Mouse (Mus musculus): ENCODE results near the gene Smarca4.
"Not testable (repeated sequence)": the region's sequence is repeated elsewhere in the genome, so short reads cannot be mapped to it uniquely, and the experiment has no call there.

The Smarca4 gene

DNA sequence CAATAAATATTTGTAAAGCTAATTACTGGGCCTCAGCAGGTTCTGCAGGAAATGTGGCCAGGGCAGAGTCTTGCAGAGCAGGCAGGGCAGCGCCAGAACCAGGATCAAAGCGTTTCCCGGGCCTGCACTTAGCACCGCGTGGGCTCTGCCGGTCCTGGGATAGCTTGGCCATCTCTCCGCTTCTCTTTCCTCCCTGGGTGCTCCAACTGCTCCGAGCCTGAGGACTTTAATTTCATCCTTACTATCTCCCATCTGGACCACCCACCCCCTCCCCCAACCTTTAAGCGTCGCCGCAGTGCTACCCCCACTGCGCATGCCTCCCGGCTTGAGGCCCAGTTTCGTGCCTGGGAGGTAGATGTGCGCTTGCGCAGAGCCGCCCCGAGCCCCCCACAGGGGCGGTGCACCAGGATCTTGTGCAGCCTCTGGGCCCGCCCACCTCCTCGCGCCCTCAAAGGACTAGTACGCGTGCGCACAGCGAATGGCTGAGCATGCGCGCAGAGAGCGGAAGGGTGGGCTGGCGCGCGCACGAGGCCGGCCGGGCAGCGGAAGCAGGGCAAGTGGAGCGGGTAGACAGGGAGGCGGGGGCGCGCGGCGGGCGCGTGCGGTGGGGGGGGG lies at the start of gene Smarca4:
TSS of gene Smarca4 (plus strand) at position 553 of the 615 bp plus-strand sequence.
- DNase-seq (ENCODE audit: low read depth in 2 of 2, low spot score in 2 of 2): peak; percentile 99

DNA sequence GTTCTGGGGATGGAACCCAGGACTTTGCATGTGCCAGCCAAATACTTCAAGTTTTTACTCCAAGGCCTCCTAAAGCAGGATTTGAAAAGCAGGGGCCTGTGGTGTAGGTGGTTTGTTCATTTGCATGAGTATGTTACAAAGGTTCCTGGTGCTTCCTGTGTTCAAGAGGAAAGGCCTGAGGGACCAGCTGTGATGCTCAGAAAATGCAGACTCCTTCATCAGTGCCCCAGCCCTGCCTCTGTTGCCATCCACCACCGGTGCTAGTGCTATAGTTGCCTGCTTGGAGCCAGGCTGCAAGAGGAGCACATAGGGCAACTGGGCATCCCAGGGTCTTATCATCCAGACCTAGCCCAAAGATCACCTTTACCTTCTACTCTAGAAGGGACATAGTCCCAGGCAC lies 49.4 kb upstream of the Smarca4 start:
- DNase-seq (ENCODE audit: low read depth in 2 of 2, low spot score in 2 of 2): no peak

DNA sequence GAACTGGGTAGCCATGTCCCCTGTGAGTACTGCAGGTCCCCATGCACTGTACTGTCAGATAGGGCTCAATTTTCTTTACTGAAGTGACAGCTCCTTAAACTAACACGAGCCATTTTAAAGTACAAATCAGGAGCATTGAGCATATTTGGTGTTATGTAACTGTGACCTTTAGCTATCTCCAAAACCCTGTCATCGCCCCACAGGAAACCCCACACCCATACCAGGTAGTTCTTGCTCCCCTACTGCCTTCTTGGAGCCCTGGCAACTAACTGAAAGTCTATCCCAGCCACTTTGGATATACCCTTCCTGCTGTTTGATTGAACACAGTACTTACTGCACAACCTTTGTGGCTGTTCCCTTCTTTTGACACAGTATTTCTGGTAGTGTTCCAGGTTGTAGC lies 48.9 kb upstream of the Smarca4 start:
- DNase-seq (ENCODE audit: low read depth in 2 of 2, low spot score in 2 of 2): no peak

DNA sequence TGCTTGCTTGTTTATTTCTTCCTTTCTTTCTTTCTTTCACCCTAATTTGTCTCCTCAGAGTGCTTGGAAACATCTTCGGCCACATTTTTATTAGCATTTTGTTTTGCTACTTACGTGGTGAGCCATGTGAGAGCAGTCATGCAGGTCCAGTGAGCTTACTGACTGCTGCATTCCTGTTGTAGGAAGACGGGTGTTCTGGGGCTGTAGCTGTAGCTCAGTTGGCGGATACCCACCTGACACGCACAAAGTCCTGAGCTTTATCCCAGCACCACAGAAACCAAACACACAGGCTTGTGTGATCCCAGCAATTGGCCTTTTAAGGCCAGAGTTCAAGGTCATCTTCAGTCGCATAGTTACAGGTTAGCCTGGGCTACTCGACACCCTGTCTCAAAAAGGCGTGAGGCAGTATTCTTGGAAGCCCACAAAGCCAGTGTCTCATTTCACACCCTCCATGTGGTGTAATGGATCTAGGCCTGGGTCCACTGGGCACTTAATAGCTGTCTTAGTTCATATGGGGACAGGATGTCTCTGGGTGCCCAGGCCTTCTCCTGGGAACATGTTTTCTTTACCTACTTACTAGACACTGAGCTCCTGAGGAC lies 47.2 kb upstream of the Smarca4 start:
- DNase-seq (ENCODE audit: low read depth in 2 of 2, low spot score in 2 of 2): no peak

GRCm38 (mm10) chr9:21574012-21574801 lies 41.8 kb upstream of the Smarca4 start:
- DNase-seq (ENCODE audit: low read depth in 2 of 2, low spot score in 2 of 2): no peak

DNA sequence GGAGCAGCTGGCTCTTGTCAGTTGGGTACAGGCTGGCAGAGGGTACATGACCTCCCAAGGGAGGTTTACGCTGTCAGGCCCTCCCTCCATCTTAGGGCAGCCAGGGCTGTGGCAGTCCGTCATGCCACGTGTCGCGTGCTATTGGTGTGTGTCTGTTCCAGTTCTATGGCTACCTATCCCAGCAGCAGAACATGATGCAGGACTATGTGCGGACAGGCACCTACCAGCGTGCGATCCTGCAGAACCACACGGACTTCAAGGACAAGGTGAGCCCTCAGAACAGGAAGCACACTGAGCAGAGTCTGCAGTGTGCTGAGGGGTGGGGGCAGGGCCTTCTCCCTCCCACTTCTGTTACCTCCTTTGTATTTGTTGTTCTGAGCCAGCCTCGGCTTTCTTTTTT lies 40.7 kb upstream of the Smarca4 start:
- no peak for DNase-seq (ENCODE audit: low read depth in 2 of 2, low spot score in 2 of 2)

GRCm38 (mm10) chr9:21576286-21576685 lies 39.7 kb upstream of the Smarca4 start:
- DNase-seq (ENCODE audit: low read depth in 2 of 2, low spot score in 2 of 2): no peak

- no peak for DNase-seq (ENCODE audit: low read depth in 2 of 2, low spot score in 2 of 2)
Measured at GRCm38 (mm10) chr9:21578226-21578625, 37.7 kb upstream of the Smarca4 start.

GRCm38 (mm10) chr9:21585401-21585800 lies 30.6 kb upstream of the Smarca4 start:
- DNase-seq (ENCODE audit: low read depth in 2 of 2, low spot score in 2 of 2): no peak

GRCm38 (mm10) chr9:21587678-21588349 lies 28.2 kb upstream of the Smarca4 start:
- no peak for DNase-seq (ENCODE audit: low read depth in 2 of 2, low spot score in 2 of 2)

DNA sequence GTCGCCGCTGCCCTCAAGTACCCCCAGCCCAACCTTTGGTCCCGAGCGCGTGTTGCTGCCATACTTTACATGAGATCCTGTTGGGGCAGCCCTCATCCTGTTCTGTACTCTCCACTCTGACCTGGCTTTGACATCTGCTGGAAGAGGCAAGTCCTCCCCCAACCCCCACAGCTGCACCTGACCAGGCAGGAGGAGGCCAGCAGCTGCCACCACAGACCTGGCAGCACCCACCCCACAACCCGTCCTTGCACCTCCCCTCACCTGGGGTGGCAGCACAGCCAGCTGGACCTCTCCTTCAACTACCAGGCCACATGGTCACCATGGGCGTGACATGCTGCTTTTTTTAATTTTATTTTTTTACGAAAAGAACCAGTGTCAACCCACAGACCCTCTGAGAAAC lies 27.6 kb upstream of the Smarca4 start:
- no peak for DNase-seq (ENCODE audit: low read depth in 2 of 2, low spot score in 2 of 2)

GRCm38 (mm10) chr9:21589538-21589937 lies 26.4 kb upstream of the Smarca4 start:
- DNase-seq (ENCODE audit: low read depth in 2 of 2, low spot score in 2 of 2): no peak

GRCm38 (mm10) chr9:21591127-21591830 lies 24.7 kb upstream of the Smarca4 start:
- no peak for DNase-seq (ENCODE audit: low read depth in 2 of 2, low spot score in 2 of 2)

DNA sequence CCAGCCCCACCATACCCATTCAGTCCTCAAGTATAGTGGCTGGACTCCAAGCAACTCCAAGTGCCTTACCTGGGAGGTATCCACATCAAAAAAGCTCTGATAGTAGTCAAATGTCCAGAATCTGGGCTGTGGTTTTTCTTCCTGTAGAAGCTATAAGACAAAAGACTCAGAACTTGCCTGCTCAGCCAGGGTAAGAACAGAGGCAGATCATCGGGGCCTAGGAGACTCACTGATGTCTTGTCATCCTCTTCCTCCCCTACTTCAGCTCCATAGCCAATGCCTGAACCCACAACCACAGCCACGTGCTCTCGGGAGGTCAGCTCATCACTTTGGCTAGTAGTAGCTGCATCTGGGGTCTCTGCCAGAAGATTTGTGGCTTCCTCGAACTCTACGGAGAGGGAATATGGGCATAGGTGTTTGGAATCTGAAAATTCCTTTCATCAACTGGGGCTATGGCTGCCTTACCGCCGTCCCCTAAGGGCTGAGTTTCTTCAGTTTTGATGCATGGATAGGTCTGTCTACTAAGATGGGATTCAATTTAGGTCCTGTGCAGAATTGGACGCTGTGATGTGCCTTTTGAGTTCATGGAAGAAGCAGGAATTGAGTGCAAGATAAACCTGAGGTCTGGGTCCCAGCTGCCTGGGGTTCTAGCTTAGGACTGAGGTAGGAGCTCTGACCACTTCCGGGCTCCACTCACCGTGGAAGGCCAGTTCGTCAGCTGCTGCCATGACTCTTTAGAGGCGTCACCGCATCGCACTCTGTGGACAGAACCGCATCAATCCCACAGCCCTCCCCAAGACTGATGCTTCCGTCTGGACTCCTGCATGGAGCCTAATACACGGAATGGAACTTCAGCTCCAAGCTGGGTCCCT lies 23.9 kb upstream of the Smarca4 start:
- DNase-seq (ENCODE audit: low read depth in 2 of 2, low spot score in 2 of 2): no peak

DNA sequence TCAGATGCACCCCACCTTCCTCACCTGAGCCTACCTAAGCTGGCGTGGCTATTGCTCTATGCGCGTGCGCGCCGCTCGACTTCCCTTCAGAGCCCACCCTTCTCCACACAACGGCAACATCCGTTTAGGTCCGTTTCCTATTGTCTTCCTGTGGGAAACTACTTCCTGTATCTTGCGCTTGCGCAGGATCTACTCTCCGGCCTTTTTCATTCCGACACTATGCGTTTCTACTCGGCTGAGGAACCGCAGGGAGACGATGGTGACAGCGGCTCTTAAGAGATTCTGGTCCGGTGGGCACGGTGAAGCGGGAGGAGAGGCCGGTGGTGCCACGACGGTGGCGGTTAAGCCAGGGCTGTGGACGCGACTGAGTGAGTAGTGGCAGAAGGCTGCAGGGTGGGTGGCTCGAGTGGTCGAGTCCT lies 23.3 kb upstream of the Smarca4 start, which contains the start of the genes Timm29 and Yipf2:
TSS of gene Timm29 (plus strand) at position 20 of the 419 bp plus-strand sequence.
TSS of gene Yipf2 (minus strand) at position 126 of the 419 bp plus-strand sequence.
- peak; percentile 86 to 91 for DNase-seq (ENCODE audit: low read depth in 2 of 2, low spot score in 2 of 2)

- peak in 1 of 2 experiments; percentile 6 for DNase-seq (ENCODE audit: low read depth in 2 of 2, low spot score in 2 of 2)
Measured at GRCm38 (mm10) chr9:21593122-21593721, 22.7 kb upstream of the Smarca4 start.

GRCm38 (mm10) chr9:21594350-21594749 lies 21.6 kb upstream of the Smarca4 start:
- not testable (repeated sequence) for DNase-seq (ENCODE audit: low read depth in 2 of 2, low spot score in 2 of 2)

- no peak for DNase-seq (ENCODE audit: low read depth in 2 of 2, low spot score in 2 of 2)
Measured at GRCm38 (mm10) chr9:21594838-21595237, 21.1 kb upstream of the Smarca4 start.

- DNase-seq (ENCODE audit: low read depth in 2 of 2, low spot score in 2 of 2): peak in 1 of 2 experiments; percentile 32
Measured at GRCm38 (mm10) chr9:21598198-21598597, 17.8 kb upstream of the Smarca4 start.

Measured in CD8-positive naive resting alpha-beta T cell, adult 2 months (primary cell).